12 mouse cellular contexts compared by ENCODE assay signal in genomic region chr4:134052560-134052959, GRCm38 (mm10). TPM values are rescaled to one million over a fixed set of nuclear protein-coding genes. Genes with fewer than 3 reads are reported as not detected.
DNase-seq lines count a peak whose midpoint lies in the region; ATAC-seq and TF ChIP-seq lines count a peak whose summit lies in the region.
"Had no signal": no experiment of that assay in that cellular context is flagged by ENCODE, and none has a peak within 500 bp of the region (broad histone marks: within the 10 kb centered on the region; RNA-seq: fewer than 3 reads in every experiment).

No protein-coding gene starts in this region.

- WGBS in embryonic facial prominence, embryonic 13.5 days, result 12% methylated on average over 8 of the region's 8 CpGs
- 41% methylated on average over 8 of the region's 8 CpGs for WGBS in embryonic facial prominence, embryonic 10.5 days
- WGBS in liver, embryonic 12.5 days (ENCODE audit: insufficient replicate concordance), result 14% methylated on average over 8 of the region's 8 CpGs

- H3K27me3 ChIP-seq in embryonic facial prominence, embryonic 13.5 days, result no peaks in the 10 kb centered on the region
- no peaks in the 10 kb centered on the region for H3K27me3 ChIP-seq in embryonic facial prominence, embryonic 10.5 days (replicated peaks; ENCODE audit: low read depth, poor library complexity, severe bottlenecking)
- H3K27me3 ChIP-seq in liver, embryonic 12.5 days (replicated peaks), result no peaks in the 10 kb centered on the region; the same call in 1 of the 2 replicates

- peaks cover 8% of the 10 kb centered on the region for H3K4me1 ChIP-seq in embryonic facial prominence, embryonic 13.5 days
- H3K4me1 ChIP-seq in embryonic facial prominence, embryonic 10.5 days, result peaks cover 10% of the 10 kb centered on the region
- H3K4me1 ChIP-seq in liver, embryonic 12.5 days, result 0 out of 2 replicates have a peak, but pooled peaks cover 10% of the 10 kb centered on the region

- no peaks in the 10 kb centered on the region for H3K36me3 ChIP-seq in embryonic facial prominence, embryonic 13.5 days
- no peaks in the 10 kb centered on the region for H3K36me3 ChIP-seq in embryonic facial prominence, embryonic 10.5 days (replicated peaks)
- no peaks in the 10 kb centered on the region for H3K36me3 ChIP-seq in liver, embryonic 12.5 days

- TF ChIP-seq CTCF in left cerebral cortex, adult 2 months (IDR thresholded peaks at IDR 0.05), result no peak

- H3K4me2 ChIP-seq in embryonic facial prominence, embryonic 13.5 days, result no peak overlapping the region
- no peak overlapping the region for H3K4me2 ChIP-seq in liver, embryonic 12.5 days

- no peak for ATAC-seq in embryonic facial prominence, embryonic 13.5 days (ENCODE audit: insufficient number of reproducible peaks, insufficient read depth, low FRiP score, low TSS enrichment, low read depth)
- ATAC-seq in liver, embryonic 12.5 days, result no peak

- no peak overlapping the region for H3K27ac ChIP-seq in embryonic facial prominence, embryonic 13.5 days
- H3K27ac ChIP-seq in embryonic facial prominence, embryonic 10.5 days (replicated peaks), result no peak overlapping the region
- H3K27ac ChIP-seq in liver, embryonic 12.5 days, result no peak overlapping the region
- no peak overlapping the region for H3K27ac ChIP-seq in left cerebral cortex, adult 2 months

- no peaks in the 10 kb centered on the region for H3K9me3 ChIP-seq in embryonic facial prominence, embryonic 13.5 days
- no peaks in the 10 kb centered on the region for H3K9me3 ChIP-seq in embryonic facial prominence, embryonic 10.5 days
- no peaks in the 10 kb centered on the region for H3K9me3 ChIP-seq in liver, embryonic 12.5 days (replicated peaks)

- DNase-seq in embryonic facial prominence, embryonic 10.5 days (ENCODE audit: low spot score), result no peak
- peak; percentile 36 for DNase-seq in liver
- DNase-seq in cerebellum, adult 18-20 months, result peak; percentile 70 to 73
- peak; percentile 76 for DNase-seq in heart, postnatal 4 days
- DNase-seq in embryo, embryonic 10.5 days (ENCODE audit: low spot score), result no peak
- DNase-seq in left cerebral cortex, adult 2 months (ENCODE audit: extremely low spot score in 1 of 2, low spot score in 2 of 2), result no peak
- DNase-seq: B cell, adult 2 months had no signal

- intact Hi-C loops in left cerebral cortex, adult 2 months (cut with DNase I), result no loop called here

- no peak overlapping the region for H3K4me3 ChIP-seq in embryonic facial prominence, embryonic 13.5 days
- no peak overlapping the region for H3K4me3 ChIP-seq in embryonic facial prominence, embryonic 10.5 days
- H3K4me3 ChIP-seq in liver, embryonic 12.5 days, result no peak overlapping the region
- H3K4me3 ChIP-seq in left cerebral cortex, adult 2 months, result no peak overlapping the region

- H3K9ac ChIP-seq in embryonic facial prominence, embryonic 13.5 days, result peak overlapping the region; percentile 47; the same call in 1 of the 2 replicates
- H3K9ac ChIP-seq in liver, embryonic 12.5 days, result no peak overlapping the region

RNA-seq across cellular contexts. Expression of gene Zfp683, which starts 1.1 kb away (rescaled TPM):
- not detected in 2 replicates for polyA plus RNA-seq in embryonic facial prominence, embryonic 13.5 days (2015; fragmentation: Nextera tagmentation; extraction: Ambion mirVana)
- polyA plus RNA-seq in embryonic facial prominence, embryonic 10.5 days (2016; fragmentation: Nextera tagmentation; extraction: Ambion mirVana), result not detected in 2 replicates
- polyA plus RNA-seq in liver, embryonic 12.5 days (2016; fragmentation: Nextera tagmentation; extraction: Ambion mirVana), result not detected in 2 replicates
- not detected for total RNA-seq in heart, postnatal 4 days (2021)
- not detected for total RNA-seq in left cerebral cortex, adult 2 months (2021)
- total RNA-seq: adrenal gland, postnatal 4 days; left cerebral cortex, postnatal 25 days had no signal
- polyA plus RNA-seq: neural tube, embryonic 14.5 days had no signal

RNA-seq across cellular contexts. Expression of gene Crybg2, which starts 8.1 kb away (rescaled TPM):
- 4.7 and 7.8 TPM in 2 replicates for polyA plus RNA-seq in embryonic facial prominence, embryonic 13.5 days (2015; fragmentation: Nextera tagmentation; extraction: Ambion mirVana)
- polyA plus RNA-seq in embryonic facial prominence, embryonic 10.5 days (2016; fragmentation: Nextera tagmentation; extraction: Ambion mirVana), result 4.1 and 7.1 TPM in 2 replicates
- polyA plus RNA-seq in liver, embryonic 12.5 days (2016; fragmentation: Nextera tagmentation; extraction: Ambion mirVana), result 0.71 and 0.82 TPM in 2 replicates
- not detected for total RNA-seq in heart, postnatal 4 days (2021)
- 1 to 10 TPM; 2.3 to 2.4 TPM for total RNA-seq in left cerebral cortex, adult 2 months (2021)

RNA-seq across cellular contexts. Expression of gene Lin28a, which starts 33.9 kb away (rescaled TPM):
- polyA plus RNA-seq in embryonic facial prominence, embryonic 13.5 days (2015; fragmentation: Nextera tagmentation; extraction: Ambion mirVana), result not detected in 2 replicates
- 18.7 and 24.2 TPM in 2 replicates for polyA plus RNA-seq in embryonic facial prominence, embryonic 10.5 days (2016; fragmentation: Nextera tagmentation; extraction: Ambion mirVana)
- 4.2 and 5.8 TPM in 2 replicates for polyA plus RNA-seq in liver, embryonic 12.5 days (2016; fragmentation: Nextera tagmentation; extraction: Ambion mirVana)
- total RNA-seq in heart, postnatal 4 days (2021), result under 1 TPM; 0.27 to 0.29 TPM
- not detected for total RNA-seq in left cerebral cortex, adult 2 months (2021)
- total RNA-seq: left cerebral cortex, postnatal 25 days had no signal

RNA-seq across cellular contexts. Expression of gene Cd52, which starts 42.3 kb away (rescaled TPM):
- 9.1 and 11.2 TPM in 2 replicates for polyA plus RNA-seq in embryonic facial prominence, embryonic 13.5 days (2015; fragmentation: Nextera tagmentation; extraction: Ambion mirVana)
- polyA plus RNA-seq in embryonic facial prominence, embryonic 10.5 days (2016; fragmentation: Nextera tagmentation; extraction: Ambion mirVana), result 3.5 and 4.5 TPM in 2 replicates
- polyA plus RNA-seq in liver, embryonic 12.5 days (2016; fragmentation: Nextera tagmentation; extraction: Ambion mirVana), result 18.5 and 21.5 TPM in 2 replicates
- total RNA-seq in heart, postnatal 4 days (2021), result 1 to 10 TPM; 4.3 to 5.6 TPM
- 1 to 10 TPM; 2.6 to 3.3 TPM for total RNA-seq in left cerebral cortex, adult 2 months (2021)

RNA-seq across cellular contexts. Expression of gene Ubxn11, which starts 49.8 kb away (rescaled TPM):
- 11.6 and 11.9 TPM in 2 replicates for polyA plus RNA-seq in embryonic facial prominence, embryonic 13.5 days (2015; fragmentation: Nextera tagmentation; extraction: Ambion mirVana)
- 4.5 and 7.1 TPM in 2 replicates for polyA plus RNA-seq in embryonic facial prominence, embryonic 10.5 days (2016; fragmentation: Nextera tagmentation; extraction: Ambion mirVana)
- polyA plus RNA-seq in liver, embryonic 12.5 days (2016; fragmentation: Nextera tagmentation; extraction: Ambion mirVana), result 3.4 and 3.7 TPM in 2 replicates
- total RNA-seq in heart, postnatal 4 days (2021), result 1 to 10 TPM; 1.2 to 2.0 TPM
- 10 to 100 TPM; 39.7 to 47.1 TPM for total RNA-seq in left cerebral cortex, adult 2 months (2021)

Comparison
In these comparisons a context has a peak if more than half of its experiments do, and no peak if none do; other contexts are left out.
1. DNase-seq: peak in liver (single experiment), cerebellum, adult 18-20 months (2 of 2) and heart, postnatal 4 days (single experiment); none in embryonic facial prominence, embryonic 10.5 days (single experiment), embryo, embryonic 10.5 days (single experiment) and left cerebral cortex, adult 2 months (0 of 2).